Mouse (Mus musculus) common myeloid progenitor, adult 5-6 weeks (primary cell): Measurements from ENCODE around the gene Cda. TPM values are rescaled to one million over a fixed set of nuclear protein-coding genes. Genes with fewer than 3 reads are reported as not detected.
"Not testable (repeated sequence)": the region's sequence is repeated elsewhere in the genome, so short reads cannot be mapped to it uniquely, and the experiment has no call there.

ENCODE experiments used
- ATAC-seq: replicated peaks from 2 replicates; pipeline ENCODE4 v1.8.0; 2016; ENCODE audit warnings: low read depth, mild to moderate bottlenecking, moderate TSS enrichment, inconsistent platforms; ENCODE audit not compliant: poor library complexity, severe bottlenecking
- total RNA-seq: library from RNA; stranded (forward); fragments of 200-1000, 187-1606 nt; gene quantifications from 2 replicates; pipeline ENCODE4 v1.2.3, GENCODE M21; 2017

Cda gene
- total RNA-seq, 1 experiment from 2014 or later, result not detected

DNA sequence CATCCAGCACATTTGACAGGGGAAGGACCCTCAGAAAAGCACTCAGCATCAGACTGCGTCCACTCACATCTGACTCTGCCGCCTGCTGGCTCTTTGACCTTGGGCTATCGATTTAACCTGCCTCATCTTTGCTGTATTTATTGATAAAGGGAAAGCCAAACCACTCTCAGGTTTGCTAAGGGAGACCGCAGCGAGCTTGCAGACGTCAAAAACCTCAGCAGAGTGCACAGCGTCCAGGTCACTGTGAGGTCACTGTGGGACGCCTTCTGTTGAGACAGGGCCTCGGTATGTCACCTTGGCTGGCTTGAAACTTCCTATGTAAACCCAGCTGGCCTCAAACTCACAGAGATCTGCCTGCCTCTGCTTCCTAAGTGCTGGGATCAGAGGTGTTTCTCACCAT lies 30.5 kb downstream of the Cda start:
- ATAC-seq, result no peak

DNA sequence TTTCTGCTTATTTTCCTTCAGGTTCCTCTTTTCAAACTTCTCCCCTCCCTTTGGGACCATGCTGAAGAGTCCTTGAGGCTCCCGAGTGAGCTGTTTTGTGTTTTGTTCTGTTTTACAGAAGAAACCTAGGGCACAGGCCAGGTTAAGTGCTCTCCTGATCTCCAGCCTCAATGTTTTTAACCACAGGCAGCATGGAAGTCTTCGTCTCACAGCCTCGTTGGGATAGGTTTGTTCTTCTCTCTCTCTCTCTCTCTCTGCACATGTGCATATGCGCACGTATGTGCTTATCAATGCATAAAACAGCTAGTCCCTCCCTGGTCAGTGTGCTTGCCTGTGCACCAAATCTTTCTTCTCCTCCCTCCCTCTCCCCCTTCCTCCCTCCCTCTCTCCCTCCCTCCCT lies 30.9 kb downstream of the Cda start:
- no peak for ATAC-seq

DNA sequence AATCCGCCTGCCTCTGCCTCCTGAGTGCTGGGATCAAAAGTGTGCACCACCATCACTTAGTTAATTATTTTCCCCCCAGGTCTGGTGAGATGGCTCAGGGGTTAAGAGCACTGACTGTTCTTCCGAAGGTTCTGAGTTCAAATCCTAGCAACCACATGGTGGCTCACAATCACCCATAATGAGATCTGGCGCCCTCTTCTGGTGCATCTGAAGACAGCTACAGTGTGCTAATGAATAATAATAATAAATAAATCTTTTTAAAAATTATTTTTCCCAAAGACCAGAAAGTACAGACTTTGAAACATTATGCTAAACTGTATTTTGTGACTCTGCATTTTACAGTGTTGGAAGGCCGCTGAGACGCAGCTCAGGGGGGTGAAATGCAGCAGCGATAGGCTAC lies 32.1 kb downstream of the Cda start:
- ATAC-seq, result no peak

DNA sequence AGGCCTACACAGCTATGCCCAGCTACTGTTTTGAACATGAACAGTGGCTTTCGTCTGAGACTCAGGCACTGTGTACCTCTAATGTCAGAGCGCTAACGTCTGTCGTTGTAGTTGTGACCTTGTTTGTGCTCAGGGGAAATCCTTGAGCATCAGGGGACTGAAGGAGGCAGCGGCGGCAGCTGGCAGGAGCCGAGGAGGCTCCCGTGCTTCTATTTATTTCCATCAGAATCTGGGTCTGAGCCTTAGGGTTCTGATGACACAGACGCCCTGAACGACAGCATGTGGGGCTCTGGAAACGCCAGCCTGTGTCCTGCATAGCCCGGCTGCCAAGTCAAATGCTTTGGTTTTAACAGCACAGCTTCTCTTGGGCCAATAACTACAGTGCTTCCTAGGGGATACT lies 32.8 kb downstream of the Cda start:
- no peak for ATAC-seq

DNA sequence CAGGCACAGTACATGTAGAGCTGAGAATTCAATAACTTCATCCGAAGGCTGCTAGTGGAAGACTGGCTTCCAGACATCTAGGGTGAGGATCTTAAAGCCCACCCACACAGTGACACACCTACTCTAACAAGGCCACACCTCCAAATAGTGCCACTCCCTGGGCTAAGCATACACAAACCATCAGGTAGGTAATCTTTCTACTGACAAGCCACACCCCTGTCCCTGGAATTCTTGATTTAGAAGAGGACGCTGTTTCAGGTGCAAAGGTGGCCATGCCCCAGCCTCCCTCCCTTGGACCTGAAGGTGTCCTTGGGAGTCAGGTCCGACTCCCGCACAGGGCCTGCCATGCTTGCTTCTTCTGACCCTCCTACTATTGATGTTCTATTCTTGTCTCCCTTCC lies 34.7 kb downstream of the Cda start:
- no peak for ATAC-seq

DNA sequence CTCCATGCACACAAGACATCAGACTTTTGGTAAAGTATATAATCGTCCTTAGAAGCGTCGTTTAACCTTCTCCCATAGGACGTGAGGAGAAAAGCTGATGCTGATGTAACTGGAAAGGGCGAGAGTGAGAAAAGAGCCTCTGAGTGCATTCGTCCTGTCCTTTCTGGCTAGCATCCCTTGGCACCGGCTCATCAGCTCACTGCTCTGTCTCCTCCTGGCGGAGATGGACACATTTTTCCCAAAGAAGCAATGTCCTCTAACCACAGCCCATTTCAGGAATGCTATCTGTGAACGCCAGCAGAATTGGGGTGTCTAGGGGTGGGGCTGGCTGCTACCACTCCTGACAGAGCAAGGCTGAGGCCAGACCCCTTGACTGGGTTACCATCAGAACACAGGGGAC lies 36.1 kb downstream of the Cda start:
- no peak for ATAC-seq

DNA sequence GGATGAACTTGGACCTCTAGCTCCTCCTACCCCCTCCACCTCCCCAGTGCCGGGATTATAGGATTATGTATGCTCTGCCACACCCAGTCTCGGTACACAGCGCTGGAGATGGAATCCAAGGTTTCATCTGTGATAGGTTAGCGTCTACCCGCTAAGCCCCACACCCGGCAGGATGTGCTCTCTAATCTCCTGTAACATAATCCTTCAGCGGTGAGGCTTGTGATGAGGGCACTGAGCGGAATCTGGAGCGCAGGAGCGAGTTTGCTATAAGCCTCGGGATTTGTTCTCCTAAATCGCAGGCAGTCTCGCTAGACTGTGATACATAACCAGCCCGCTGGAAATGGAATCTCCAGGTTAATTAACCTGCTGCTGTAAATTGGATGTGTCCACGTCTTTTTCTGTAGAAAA lies 37.5 kb downstream of the Cda start:
- no peak for ATAC-seq

DNA sequence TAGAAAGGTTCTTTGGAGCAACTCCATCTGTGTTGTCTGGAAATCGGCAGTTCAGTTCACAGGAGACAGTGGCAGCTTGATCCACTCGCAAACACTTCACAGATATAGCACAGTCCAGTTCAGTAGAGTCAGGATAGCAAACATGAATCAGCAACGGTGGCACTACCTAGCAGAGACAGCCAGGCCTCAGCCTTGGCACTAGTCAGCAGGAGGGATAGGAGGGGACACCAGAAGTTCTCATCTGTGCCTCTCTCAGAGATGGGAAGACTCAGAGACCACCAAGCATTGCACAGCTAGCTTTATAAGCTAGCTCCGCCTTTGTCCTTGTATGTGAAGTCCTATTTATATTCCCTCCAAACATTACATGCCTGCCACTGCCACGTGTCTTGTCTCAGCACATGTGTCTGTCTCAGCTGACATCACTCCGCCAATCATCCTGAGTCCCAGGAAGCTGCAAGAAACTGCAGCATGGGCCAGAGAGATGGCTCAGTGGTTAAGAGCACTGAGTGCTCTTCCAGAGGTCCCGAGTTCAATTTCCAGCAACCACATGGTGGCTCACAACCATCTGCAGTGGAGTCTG lies 39.8 kb downstream of the Cda start:
- no peak for ATAC-seq

DNA sequence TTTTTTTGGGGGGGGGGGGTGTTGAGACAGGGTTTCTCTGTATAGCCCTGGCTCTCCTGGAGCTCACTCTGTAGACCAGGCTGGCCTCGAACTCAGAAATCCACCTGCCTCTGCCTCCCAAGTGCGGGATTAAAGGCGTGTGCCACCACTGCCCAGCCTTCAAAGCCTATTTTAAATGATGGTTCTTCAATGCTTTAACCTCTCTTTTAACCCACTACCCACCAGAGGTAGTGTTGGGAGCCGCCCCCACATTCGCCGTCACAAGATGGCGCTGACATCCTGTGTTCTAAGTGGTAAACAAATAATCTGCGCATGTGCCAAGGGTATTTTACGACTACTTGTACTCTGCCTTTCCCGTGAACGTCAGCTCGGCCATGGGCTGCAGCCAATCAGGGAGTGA lies 40.6 kb downstream of the Cda start:
- not testable (repeated sequence) for ATAC-seq

DNA sequence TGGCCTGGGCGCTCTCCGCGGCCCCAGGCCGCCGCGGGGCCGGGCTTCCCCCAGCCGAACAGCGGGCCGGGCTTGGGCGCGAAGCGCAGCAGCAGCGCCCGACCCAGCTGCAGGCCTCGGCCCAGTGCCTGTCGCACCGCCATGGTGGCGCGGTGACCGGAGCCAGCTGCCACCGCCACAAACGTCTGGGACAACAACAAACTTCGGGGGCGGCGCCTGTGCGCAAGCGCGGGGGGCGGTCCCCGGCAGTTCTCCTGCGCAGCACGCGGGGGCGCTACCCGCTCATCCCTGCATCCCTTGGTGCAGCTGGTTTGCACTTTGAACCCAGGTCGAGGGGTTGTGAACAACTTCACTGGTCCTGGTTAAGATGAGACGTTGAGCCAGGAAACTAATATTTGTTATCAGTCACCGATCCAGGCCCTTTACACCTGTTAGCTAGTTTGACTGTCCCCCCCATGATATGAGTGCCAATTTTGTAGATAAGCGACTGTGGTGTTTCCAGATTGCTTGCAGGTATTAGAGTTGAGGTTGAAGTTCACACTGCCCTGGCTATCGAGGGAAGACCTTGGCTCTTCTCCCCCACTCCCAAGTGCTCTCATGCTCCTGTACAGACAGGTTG lies 41.6 kb downstream of the Cda start, which contains the start of gene Pink1:
Gene Pink1, minus strand, starts transcription at position 231 of the 619 bp plus-strand sequence.
- ATAC-seq, result peak; percentile 74

DNA sequence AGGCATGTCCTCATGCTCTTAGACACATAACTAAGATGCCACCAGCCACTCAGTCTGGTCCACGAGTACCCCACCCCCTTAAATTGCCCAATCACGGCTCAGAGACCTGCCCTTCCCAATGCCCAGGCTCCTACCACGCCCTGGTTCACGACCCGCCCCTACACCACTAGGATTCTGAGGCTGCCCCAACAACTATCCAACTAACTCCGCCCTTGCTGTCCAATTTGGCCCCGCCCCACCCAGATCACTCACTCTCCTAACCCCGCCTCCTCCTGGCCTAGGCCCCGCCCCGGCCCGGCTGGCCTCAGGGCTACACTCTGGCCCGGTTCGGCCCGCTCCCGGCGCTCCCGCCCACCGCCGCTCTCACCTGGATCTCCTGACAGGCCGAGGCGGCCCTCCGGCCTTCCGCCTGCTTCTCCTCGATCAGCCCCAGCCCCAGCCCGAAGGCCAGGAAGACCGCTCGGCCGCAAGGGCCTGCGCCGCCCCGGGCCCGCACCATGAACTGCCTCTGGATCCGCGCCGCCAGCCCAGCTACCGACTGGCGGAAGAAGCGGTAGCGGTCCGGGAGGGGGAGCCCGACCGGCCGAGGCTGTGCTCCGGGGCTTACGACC lies 42.2 kb downstream of the Cda start:
- ATAC-seq, result peak; percentile 98

DNA sequence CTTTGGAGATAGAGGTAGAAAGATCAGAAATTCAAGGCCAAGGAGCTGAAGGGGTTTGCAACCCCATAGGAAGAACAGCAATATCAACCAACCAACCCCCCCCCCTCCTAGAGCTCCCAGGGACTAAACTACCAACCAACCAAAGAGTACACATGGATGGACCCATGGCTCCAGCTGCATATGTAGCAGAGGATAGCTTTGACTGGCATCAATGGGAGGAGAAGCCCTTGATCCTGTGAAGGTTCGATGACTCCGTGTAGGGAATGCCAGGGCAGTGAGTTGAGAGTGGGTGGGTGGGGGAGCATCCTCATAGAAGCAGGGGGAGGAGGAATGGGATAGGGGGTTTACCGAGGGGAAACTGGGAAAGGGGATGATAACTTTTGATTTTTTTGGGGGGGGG lies 43.3 kb downstream of the Cda start:
- ATAC-seq, result no peak

DNA sequence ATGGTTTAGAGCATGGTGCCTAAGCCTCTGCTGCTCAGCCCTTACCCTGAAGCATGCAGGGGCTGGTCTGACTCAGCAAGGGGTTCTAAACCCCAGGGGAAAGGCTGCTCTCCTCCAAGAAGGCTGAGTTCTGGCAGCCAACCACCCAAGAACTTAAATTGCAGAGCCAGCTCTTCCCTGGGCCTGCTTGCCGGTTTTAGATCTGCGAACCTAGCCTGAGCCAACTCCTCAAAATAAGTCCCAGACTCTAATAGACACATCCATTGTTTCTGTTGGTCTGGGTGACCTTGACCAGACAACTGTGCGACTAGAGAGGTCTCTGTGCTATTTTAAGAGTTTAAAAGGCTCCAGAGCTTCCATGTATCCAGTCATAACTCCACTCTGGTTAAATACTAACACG lies 44.0 kb downstream of the Cda start:
- ATAC-seq, result no peak

DNA sequence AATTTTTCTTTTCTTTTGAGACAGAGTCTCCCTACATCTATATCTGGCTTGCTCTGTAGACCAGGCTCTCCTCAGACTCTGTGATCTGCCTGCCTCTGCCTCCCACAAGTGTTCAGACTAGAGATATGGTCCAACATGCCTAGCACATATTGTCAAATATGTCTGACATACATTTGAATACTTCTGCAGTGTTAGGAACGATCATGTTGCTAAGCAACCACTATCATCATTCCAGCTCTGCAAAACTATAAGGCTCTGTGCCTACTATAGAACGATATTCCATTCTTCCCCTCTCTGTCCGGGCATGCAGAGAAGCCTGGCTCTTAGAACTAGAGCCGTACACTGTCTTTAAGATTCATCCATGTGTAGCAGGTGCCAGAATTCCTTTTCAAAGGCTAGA lies 45.1 kb downstream of the Cda start:
- no peak for ATAC-seq

DNA sequence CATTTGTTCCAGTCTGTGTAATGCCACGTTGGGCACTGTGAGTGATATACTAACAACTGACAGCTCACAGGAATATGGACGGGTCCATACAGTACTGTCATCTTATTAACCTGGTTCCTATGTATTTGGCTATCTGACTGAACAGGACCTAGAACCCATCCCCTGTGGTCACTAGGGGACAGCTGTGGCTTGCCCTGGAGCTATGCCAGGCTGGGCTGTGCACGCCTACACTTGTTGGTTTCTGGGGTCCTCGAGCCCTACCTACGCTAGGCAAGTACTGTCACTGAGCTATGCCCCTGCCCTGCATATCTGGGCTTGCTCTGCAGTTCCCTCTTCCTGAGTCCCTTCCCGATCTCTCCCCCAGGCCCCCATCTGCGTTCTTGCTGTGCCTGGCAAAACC lies 46.3 kb downstream of the Cda start:
- ATAC-seq, result no peak

DNA sequence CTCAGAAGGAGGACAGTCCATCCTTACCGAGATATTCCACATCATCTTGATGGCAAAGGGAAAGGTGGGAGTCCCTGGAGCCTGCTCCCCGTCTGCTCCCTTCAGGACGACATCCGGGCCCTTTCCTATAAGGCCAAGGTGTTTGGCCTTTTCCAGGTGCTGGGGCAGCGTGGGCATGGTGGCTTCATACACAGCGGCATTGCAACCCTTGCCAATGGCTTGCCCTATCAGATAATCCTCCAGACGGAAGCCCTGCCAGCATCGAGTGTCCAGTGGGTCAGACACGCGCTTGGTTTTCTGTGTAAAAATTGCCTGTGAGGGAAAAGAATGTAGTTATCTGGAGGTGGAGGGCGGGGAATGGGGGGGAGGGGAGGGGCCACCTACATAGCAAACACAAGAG lies 47.1 kb downstream of the Cda start:
- ATAC-seq, result no peak

DNA sequence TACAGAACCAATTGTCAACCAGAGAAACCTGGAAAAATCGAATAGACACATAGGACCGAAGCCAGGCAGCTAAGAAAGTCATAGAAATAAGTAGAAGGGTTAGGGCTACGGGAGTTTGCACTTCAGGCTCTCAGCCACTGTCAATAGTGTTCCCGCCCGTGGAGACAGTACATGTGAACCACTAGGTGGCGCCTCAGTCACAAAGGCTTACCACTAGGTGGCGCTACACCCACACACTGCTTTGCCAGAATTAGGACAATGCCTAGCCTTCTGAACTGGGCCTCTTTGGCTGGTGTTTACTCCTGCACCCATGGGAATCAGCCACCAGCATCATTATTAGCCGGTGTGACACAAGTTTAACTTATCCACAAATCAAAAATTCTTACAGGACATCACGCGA lies 48.3 kb downstream of the Cda start:
- ATAC-seq, result peak; percentile 83

DNA sequence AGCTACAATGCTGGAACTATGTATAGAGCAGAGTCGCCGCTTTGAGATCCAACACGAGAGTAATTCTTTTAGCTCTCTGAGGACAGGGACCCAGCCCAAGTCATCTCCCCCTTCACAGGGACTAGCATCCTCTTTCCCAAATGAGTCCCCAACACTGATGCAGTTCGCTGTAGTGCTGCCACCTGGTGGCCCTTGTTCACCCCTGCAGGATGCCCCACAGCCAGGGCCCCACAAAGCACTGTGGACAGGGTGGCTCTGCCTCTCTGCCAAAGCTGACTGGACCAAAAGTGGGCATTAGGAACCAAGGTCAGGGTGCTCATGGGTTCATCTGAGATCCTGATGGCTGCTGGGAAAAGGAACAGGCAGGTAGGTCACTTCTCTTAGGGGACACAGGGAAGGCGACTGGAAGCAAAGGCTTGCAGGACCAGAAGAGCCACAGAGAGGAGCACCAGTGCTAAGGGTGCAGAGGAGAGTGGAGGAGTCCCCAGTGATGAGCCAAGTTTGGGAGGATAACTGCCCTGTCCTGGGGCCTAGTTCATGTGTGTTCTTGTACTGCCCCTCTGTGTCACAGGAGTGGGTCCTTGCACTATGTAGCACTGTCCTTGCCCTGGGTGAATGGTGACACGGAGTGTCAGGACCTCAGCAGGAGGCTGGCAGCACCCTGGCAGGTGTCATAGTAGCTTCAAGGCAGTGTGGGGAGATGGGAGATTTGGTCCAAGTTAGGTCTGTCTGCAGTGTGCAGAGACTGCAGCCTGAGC lies 49.1 kb downstream of the Cda start:
- ATAC-seq, result peak; percentile 54; the same call in 1 of the 2 replicates

DNA sequence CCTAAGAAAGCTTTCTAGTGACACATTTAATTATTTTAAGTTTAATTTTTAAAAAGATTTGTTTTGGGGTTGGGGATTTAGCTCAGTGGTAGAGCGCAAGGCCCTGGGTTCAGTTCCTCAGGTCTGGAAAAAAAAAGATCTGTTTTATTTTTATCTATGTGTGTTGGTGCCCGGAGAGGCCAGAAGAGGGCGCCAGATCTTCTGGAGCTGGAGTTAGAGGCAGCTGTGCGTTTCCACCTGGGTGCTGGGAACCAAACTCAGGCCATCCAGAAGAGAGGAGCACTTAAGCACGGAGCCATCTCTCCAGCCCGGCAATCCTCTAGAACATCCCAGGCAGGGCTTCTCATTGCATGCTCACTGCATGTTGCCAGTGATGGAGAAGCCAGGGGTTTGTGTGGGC lies 51.4 kb downstream of the Cda start:
- no peak for ATAC-seq

DNA sequence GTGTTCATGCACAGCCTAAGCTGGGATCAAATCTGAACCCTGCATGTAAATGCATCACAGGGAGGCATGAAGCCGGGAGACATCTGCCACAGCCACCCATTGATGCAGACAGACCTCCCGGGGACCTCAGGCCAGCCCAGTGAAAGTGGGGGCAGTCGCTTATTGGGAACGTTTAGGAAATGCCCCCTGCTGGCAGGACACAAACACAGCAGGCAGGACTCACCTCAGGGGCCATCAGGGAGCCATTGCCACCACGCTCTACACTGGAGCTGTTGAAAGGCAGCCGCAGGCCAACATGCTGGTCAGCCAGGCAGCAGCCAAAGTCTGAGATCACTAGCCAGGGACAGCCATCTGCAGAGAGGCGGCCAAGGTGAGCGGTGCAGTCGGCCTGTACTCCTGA lies 52.0 kb downstream of the Cda start:
- peak; percentile 34; the same call in 1 of the 2 replicates for ATAC-seq

DNA sequence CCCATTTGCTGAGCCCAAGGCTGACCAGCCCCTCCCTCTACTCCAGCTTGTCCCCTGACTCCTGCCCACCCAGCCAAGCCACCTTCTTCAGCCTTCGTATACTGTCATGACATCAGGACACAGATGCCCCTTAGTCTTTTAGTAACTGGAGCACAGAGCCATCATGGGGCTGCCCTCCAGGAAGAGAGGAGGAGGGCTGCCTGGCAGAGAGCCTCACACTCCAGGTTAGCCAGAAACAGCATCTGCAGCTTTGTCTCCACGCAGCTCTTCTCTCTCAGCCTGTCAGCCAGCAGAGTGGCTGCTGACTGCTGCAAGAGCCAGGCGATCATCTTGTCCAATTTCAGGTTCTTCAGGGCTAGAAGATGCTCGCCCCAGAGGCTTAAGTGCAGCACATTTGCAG lies 54.0 kb downstream of the Cda start:
- no peak for ATAC-seq
